Mouse (Mus musculus) layer of hippocampus, adult 2 months (tissue): Measurements from ENCODE around the gene Hpn. TPM values are rescaled to one million over a fixed set of nuclear protein-coding genes. Genes with fewer than 3 reads are reported as not detected.

ENCODE experiments used
- DNase-seq, 2 experiments: peaks; one replicate each; pipeline ENCODE4 v3.0.0; 2022; ENCODE audit warnings: low spot score in 2 of 2
- H3K27ac ChIP-seq: fragments of 200-600 bp; 2 replicates; pipeline ENCODE4 v1.8.1; 2022
- H3K4me3 ChIP-seq: fragments of 200-600 bp; 2 replicates; pipeline ENCODE4 v1.8.1; 2022; ENCODE audit warnings: mild to moderate bottlenecking
- CTCF ChIP-seq: fragments of 200-600 bp; conservative IDR thresholded peaks from 2 replicates; pipeline ENCODE4 v1.8.1; 2022; ENCODE audit warnings: antibody characterized with exemption, mild to moderate bottlenecking, moderate library complexity
- total RNA-seq, 2 experiments: library from RNA; stranded (reverse); gene quantifications; 2 replicates each; pipeline ENCODE4 v1.2.3; 2021

Hpn gene
- total RNA-seq, 2 experiments from 2014 or later, result 2.9 to 7.1 TPM

GRCm38 (mm10) chr7:31059919-31060620, 55.0 kb downstream of the Hpn start:
- no peak for TF ChIP-seq CTCF
- DNase-seq, result no peak
- peak overlapping the region; percentile 40 for H3K4me3 ChIP-seq
- peak overlapping the region; percentile 87 for H3K27ac ChIP-seq

GRCm38 (mm10) chr7:31059108-31059507, 56.0 kb downstream of the Hpn start, which contains the start of gene Lgi4:
TSS of gene Lgi4 (plus strand) at chr7:31059342.
- Histone ChIP-seq H3K4me3 (peak within 1 kb of the TSS; percentile 40), H3K27ac (peak within 1 kb of the TSS; percentile 87)
- DNase-seq, result peak; percentile 85 to 90
- peak; percentile 99 for TF ChIP-seq CTCF

GRCm38 (mm10) chr7:31058211-31058610, 56.9 kb downstream of the Hpn start:
- H3K4me3 ChIP-seq, result no peak overlapping the region
- no peak for TF ChIP-seq CTCF

GRCm38 (mm10) chr7:31057730-31058129, 57.4 kb downstream of the Hpn start:
- DNase-seq, result no peak
- TF ChIP-seq CTCF, result no peak
- H3K4me3 ChIP-seq, result no peak overlapping the region
- no peak overlapping the region for H3K27ac ChIP-seq

More at GRCm38 (mm10) chr7:31058211-31058610, 56.9 kb downstream of the Hpn start:
- no peak for DNase-seq
- H3K27ac ChIP-seq, result peak overlapping the region; percentile 18; the same call in 1 of the 2 replicates

- no peak for DNase-seq
- peak within 1 kb of the TSS; percentile 18; the same call in 1 of the 2 replicates for H3K27ac ChIP-seq
- no peak within 1 kb of the TSS for H3K4me3 ChIP-seq
- TF ChIP-seq CTCF, result no peak
These were observed 58.0 kb downstream of the Hpn start, which contains the start of gene Fxyd1 for GRCm38 (mm10) chr7:31057071-31057470. TSS of gene Fxyd1 (minus strand) at chr7:31057199.

GRCm38 (mm10) chr7:31056448-31056847, 58.6 kb downstream of the Hpn start:
- no peak overlapping the region for H3K4me3 ChIP-seq
- no peak for DNase-seq
- TF ChIP-seq CTCF, result no peak
- H3K27ac ChIP-seq, result no peak overlapping the region; the same call in 1 of the 2 replicates

GRCm38 (mm10) chr7:31055883-31056282, 59.2 kb downstream of the Hpn start:
- Histone ChIP-seq H3K4me3 (no peak overlapping the region), H3K27ac (0 out of 2 replicates have a peak overlapping the region, but pooled peaks have one; percentile 51)
- no peak for DNase-seq
- no peak for TF ChIP-seq CTCF

GRCm38 (mm10) chr7:31055354-31055824, 59.7 kb downstream of the Hpn start:
- H3K27ac ChIP-seq, result peak overlapping the region; percentile 83
- peak overlapping the region; percentile 44 for H3K4me3 ChIP-seq
- no peak for TF ChIP-seq CTCF
- DNase-seq, result no peak

- no peak for DNase-seq
- H3K4me3 ChIP-seq, result peak overlapping the region; percentile 44
These were observed 60.3 kb downstream of the Hpn start for GRCm38 (mm10) chr7:31054661-31055320.

GRCm38 (mm10) chr7:31053882-31054447, 61.1 kb downstream of the Hpn start:
- Histone ChIP-seq H3K4me3 (peak overlapping the region; percentile 44), H3K27ac (peak overlapping the region; percentile 83)
- no peak for TF ChIP-seq CTCF
- DNase-seq, result no peak

More at GRCm38 (mm10) chr7:31054661-31055320, 60.3 kb downstream of the Hpn start:
- no peak for TF ChIP-seq CTCF
- H3K27ac ChIP-seq, result peak overlapping the region; percentile 83

GRCm38 (mm10) chr7:31052636-31053434, 62.3 kb downstream of the Hpn start:
- DNase-seq, result peak; percentile 61 to 62
- H3K4me3 ChIP-seq, result peak overlapping the region; percentile 44
- peak; percentile 37 for TF ChIP-seq CTCF
- peak overlapping the region; percentile 83 for H3K27ac ChIP-seq

GRCm38 (mm10) chr7:31052251-31052635, 62.8 kb downstream of the Hpn start:
- no peak for DNase-seq
- peak overlapping the region; percentile 75 for H3K27ac ChIP-seq
- H3K4me3 ChIP-seq, result peak overlapping the region; percentile 43
- no peak for TF ChIP-seq CTCF
